Mouse (Mus musculus): ENCODE measurements at regions not wholly inside any gene's neighbourhood (a gene's known extent, or its start where the extent isn't known, plus 50 kb on each side); places are given as distances from the start of the nearest gene placed in this dataset.

- TF ChIP-seq CTCF (conservative IDR thresholded peaks at IDR 0.05; ENCODE audit: low read length), result no peak
- no peak for TF ChIP-seq POU5F1 (IDR thresholded peaks at IDR 0.05; ENCODE audit: borderline replicate concordance, low read length)
Measured at GRCm38 (mm10) chr10:66102103-66102502, 993.8 kb upstream of the Jmjd1c start.

All from E14TG2a.4 (cell line).